Mouse (Mus musculus) E14TG2a.4 (cell line): ENCODE data around the gene Acsm5.

Experiments
- CTCF ChIP-seq: conservative IDR thresholded peaks from 2 replicates; pipeline ENCODE4 v1.5.1; 2014; ENCODE audit warnings: low read length
- POU5F1 ChIP-seq: IDR thresholded peaks from 2 replicates; pipeline ENCODE4 v1.6.1; 2014; ENCODE audit warnings: low read length, borderline replicate concordance

- TF ChIP-seq CTCF (no peak), POU5F1 (no peak)
Observed at GRCm38 (mm10) chr7:119545572-119545971, 26.3 kb downstream of the Acsm5 start.
